Mouse (Mus musculus): ENCODE results near the gene Setmar. TPM values are rescaled to one million over a fixed set of nuclear protein-coding genes. Genes with fewer than 3 reads are reported as not detected.

The Setmar gene
- polyA plus RNA-seq, 1 experiment from 2014 or later, result 6.4 TPM

DNA sequence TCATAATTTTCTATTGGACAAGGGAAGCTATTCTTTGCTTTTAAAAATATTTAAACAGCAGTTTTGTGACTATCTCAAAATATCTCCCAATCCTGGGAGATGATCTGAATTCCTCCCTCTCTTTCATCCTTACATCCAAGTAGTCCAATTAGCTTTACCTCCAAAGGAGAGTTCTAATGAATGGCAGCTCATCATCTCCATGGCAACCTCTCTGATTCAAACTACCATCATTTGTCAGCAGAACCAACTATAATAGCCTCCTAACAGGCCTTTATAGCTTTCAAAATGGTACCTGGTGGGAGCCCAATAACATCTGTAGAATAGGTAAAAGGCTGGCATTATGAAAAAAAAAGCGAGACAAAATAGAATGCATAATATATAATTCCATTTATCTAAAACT, 60.6 kb downstream of the Setmar start:
- Histone ChIP-seq H3K4me2 (no peak overlapping the region), H3K36me3 (ENCODE audit: poor library complexity, severe bottlenecking) (no peaks in the 10 kb centered on the region), H3K4me3 (no peak overlapping the region), H3K27me3 (no peaks in the 10 kb centered on the region), H3K9ac (no peak overlapping the region), H3K9me3 (replicated peaks) (no peaks in the 10 kb centered on the region), H3K4me1 (peaks cover 8% of the 10 kb centered on the region; the same call in 1 of the 2 replicates), H3K27ac (no peak overlapping the region)
- no peak; the same call in 1 of the 2 replicates for ATAC-seq
- 40% methylated on average over 1 of the region's 1 CpGs for WGBS

GRCm38 (mm10) chr6:108126631-108127030, 61.8 kb downstream of the Setmar start:
- 85% methylated on average over 3 of the region's 3 CpGs for WGBS

More at GRCm38 (mm10) chr6:108126631-108127030, 61.8 kb downstream of the Setmar start:
- no peaks in the 10 kb centered on the region for H3K27me3 ChIP-seq
- ATAC-seq, result no peak
- H3K36me3 ChIP-seq (ENCODE audit: poor library complexity, severe bottlenecking), result no peaks in the 10 kb centered on the region
- no peak overlapping the region for H3K27ac ChIP-seq
- no peak overlapping the region for H3K9ac ChIP-seq
- H3K4me3 ChIP-seq, result no peak overlapping the region
- peaks cover 8% of the 10 kb centered on the region; the same call in 1 of the 2 replicates for H3K4me1 ChIP-seq
- H3K9me3 ChIP-seq (replicated peaks), result no peaks in the 10 kb centered on the region
- no peak overlapping the region for H3K4me2 ChIP-seq

Other genes with a start within 250 kb of the Setmar start
- 12.6 and 13.6 TPM in 2 replicates for gene Sumf1, start 120.5 kb downstream of the Setmar start, polyA plus RNA-seq (2015; fragmentation: Nextera tagmentation; extraction: Ambion mirVana)
- 5.7 and 6.9 TPM in 2 replicates for gene Itpr1, start 148.1 kb downstream of the Setmar start, polyA plus RNA-seq (2015; fragmentation: Nextera tagmentation; extraction: Ambion mirVana)